Mouse (Mus musculus) CH12.LX (cell line): Measurements from ENCODE around the gene Eif3m.

Experiments used
- CHD1 ChIP-seq: IDR thresholded peaks from 2 replicates; pipeline ENCODE4 v1.6.1; 2012; ENCODE audit warnings: low read depth, low read length, improper control_type of control experiment, inconsistent platforms
- CHD2 ChIP-seq: IDR thresholded peaks from 2 replicates; pipeline ENCODE4 v1.6.1; 2011; ENCODE audit warnings: low read length, improper control_type of control experiment
- CTCF ChIP-seq, 2 experiments: IDR thresholded peaks in 1 of 2; conservative IDR thresholded peaks in 1 of 2; 2 replicates each; pipeline ENCODE4 v1.5.1; 2011 to 2012; ENCODE audit warnings: low read depth in 2 of 2, low read length in 2 of 2, improper control_type of control experiment in 1 of 2, inconsistent platforms in 1 of 2, mild to moderate bottlenecking in 1 of 2, moderate library complexity in 1 of 2
- E2F4 ChIP-seq: IDR thresholded peaks from 2 replicates; pipeline ENCODE4 v1.6.1; 2011; ENCODE audit warnings: low read depth, low read length, improper control_type of control experiment; ENCODE audit not compliant: insufficient replicate concordance
- EP300 ChIP-seq: IDR thresholded peaks from 2 replicates; pipeline ENCODE4 v1.6.1; 2011; ENCODE audit warnings: low read length, improper control_type of control experiment
- GABPA ChIP-seq: IDR thresholded peaks from 2 replicates; pipeline ENCODE4 v1.6.1; 2012; ENCODE audit warnings: low read depth, low read length, improper control_type of control experiment, inconsistent platforms; ENCODE audit not compliant: insufficient replicate concordance
- JUN ChIP-seq: IDR thresholded peaks from 2 replicates; pipeline ENCODE4 v1.6.1; 2011; ENCODE audit warnings: low read depth, mild to moderate bottlenecking, low read length, improper control_type of control experiment, moderate library complexity; ENCODE audit not compliant: insufficient read depth
- MAFK ChIP-seq: IDR thresholded peaks from 2 replicates; pipeline ENCODE4 v1.6.1; 2011; ENCODE audit warnings: low read length, improper control_type of control experiment; ENCODE audit not compliant: insufficient replicate concordance
- MAX ChIP-seq: IDR thresholded peaks from 2 replicates; pipeline ENCODE4 v1.6.1; 2011; ENCODE audit warnings: low read length, improper control_type of control experiment
- NRF1 ChIP-seq: IDR thresholded peaks from 2 replicates; pipeline ENCODE4 v1.6.1; 2014; ENCODE audit warnings: low read depth, mild to moderate bottlenecking, inconsistent platforms, low read length, improper control_type of control experiment, moderate library complexity
- POLR2A ChIP-seq: IDR thresholded peaks from 2 replicates; pipeline ENCODE4 v1.6.1; 2011; ENCODE audit warnings: low read depth, mild to moderate bottlenecking, improper control_type of control experiment, low read length
- RCOR1 ChIP-seq: conservative IDR thresholded peaks from 2 replicates; pipeline ENCODE4 v1.6.1; 2012; ENCODE audit warnings: low read depth, mild to moderate bottlenecking, inconsistent platforms, low read length, improper control_type of control experiment
- TBP ChIP-seq: conservative IDR thresholded peaks from 2 replicates; pipeline ENCODE4 v1.6.1; 2011; ENCODE audit warnings: low read depth, low read length, improper control_type of control experiment
- ZNF384 ChIP-seq: IDR thresholded peaks from 2 replicates; pipeline ENCODE4 v1.6.1; 2012; ENCODE audit warnings: low read depth, low read length, improper control_type of control experiment, inconsistent platforms

- no peak for TF ChIP-seq MAX
- no peak for TF ChIP-seq POLR2A
- no peak for TF ChIP-seq RCOR1
- no peak for TF ChIP-seq CTCF (conservative IDR thresholded peaks at IDR 0.05 in 1 of 2, IDR thresholded peaks at IDR 0.05 in 1 of 2; ENCODE audit: low read depth in 2 of 2, low read length in 2 of 2)
- no peak for TF ChIP-seq CHD2
- no peak for TF ChIP-seq EP300
- TF ChIP-seq ZNF384: no peak
- no peak for TF ChIP-seq CHD1
- TF ChIP-seq TBP: no peak
- TF ChIP-seq NRF1: no peak
- TF ChIP-seq MAFK: no peak
- no peak for TF ChIP-seq E2F4
- TF ChIP-seq JUN: no peak
- TF ChIP-seq GABPA: no peak
These were observed 10.2 kb upstream of the Eif3m start for GRCm38 (mm10) chr2:105026950-105027695.
